Mouse (Mus musculus) lung, embryonic 16.5 days (tissue): ENCODE measurements around the gene Cerk. TPM values are rescaled to one million over a fixed set of nuclear protein-coding genes. Genes with fewer than 3 reads are reported as not detected.
A peak's percentile ranks its signal among the peaks of the same experiment; 100 is the strongest.

ENCODE experiments used
- ATAC-seq: fragments of 200-750 bp; cut with Nextera tagmentation; 2 replicates; pipeline ENCODE4 v1.8.0; 2017; ENCODE audit warnings: low read depth, mild to moderate bottlenecking, moderate library complexity
- H3K27ac ChIP-seq: fragments of 300-500 bp; sonication (generic); 2 replicates; pipeline ENCODE4 v1.5.1; 2014; ENCODE audit warnings: mild to moderate bottlenecking, control low read depth, low read length
- H3K27me3 ChIP-seq: fragments of 300-500 bp; sonication (generic); 2 replicates; pipeline ENCODE4 v1.6.1; 2014; ENCODE audit warnings: low read depth, low read length, mixed read lengths; ENCODE audit not compliant: control insufficient read depth, insufficient read depth
- H3K36me3 ChIP-seq: fragments of 300-500 bp; sonication (generic); 2 replicates; pipeline ENCODE4 v1.6.1; 2014; ENCODE audit warnings: low read length; ENCODE audit not compliant: control insufficient read depth, insufficient read depth
- H3K4me1 ChIP-seq: fragments of 300-500 bp; sonication (generic); replicated peaks from 2 replicates; pipeline ENCODE4 v1.6.1; 2014; ENCODE audit warnings: low read length, mixed read lengths; ENCODE audit not compliant: control insufficient read depth, insufficient read depth
- H3K4me2 ChIP-seq: fragments of 300-500 bp; sonication (generic); 2 replicates; pipeline ENCODE4 v1.6.1; 2014; ENCODE audit warnings: low read depth, low read length, control low read depth
- H3K4me3 ChIP-seq: fragments of 300-500 bp; sonication (generic); 2 replicates; pipeline ENCODE4 v1.5.1; 2014; ENCODE audit warnings: mild to moderate bottlenecking, low read length, control low read depth
- H3K9ac ChIP-seq: fragments of 300-500 bp; sonication (generic); 2 replicates; pipeline ENCODE4 v1.6.1; 2014; ENCODE audit warnings: low read length, control low read depth
- H3K9me3 ChIP-seq: fragments of 300-500 bp; sonication (generic); 2 replicates; pipeline ENCODE4 v1.6.1; 2016; ENCODE audit warnings: low read length; ENCODE audit not compliant: control insufficient read depth
- WGBS: fragments of 180-500 bp; shearing (Covaris S2); extraction: QIAGEN DNeasy Blood & Tissue Kit; methylation state at CpG from one replicate; pipeline ENCODE4 v1.1.7; 2014; 5-methylcytosine and 5-hydroxymethylcytosine counted together
- polyA plus RNA-seq: library from polyadenylated mRNA; unstranded; fragments of >200 nt; fragmentation: Nextera tagmentation; extraction: Ambion mirVana; gene quantifications from 2 replicates; pipeline ENCODE4 v1.2.1, GENCODE M21; 2015

Gene Cerk
- polyA plus RNA-seq, 1 experiment from 2014 or later: 26.4 TPM

GRCm38 (mm10) chr15:86122261-86122949, 63.5 kb downstream of the Cerk start:
- H3K27ac ChIP-seq: no peak overlapping the region
- H3K27me3 ChIP-seq: no peaks in the 10 kb centered on the region
- H3K4me3 ChIP-seq: no peak overlapping the region
- peaks cover 7% of the 10 kb centered on the region for H3K36me3 ChIP-seq
- H3K9ac ChIP-seq: no peak overlapping the region
- no peaks in the 10 kb centered on the region for H3K9me3 ChIP-seq
- 84% methylated on average over 9 of the region's 9 CpGs for WGBS
- H3K4me1 ChIP-seq: no peaks in the 10 kb centered on the region
- ATAC-seq: 0 out of 2 replicates have a peak, but pooled peaks have one; percentile 18
- H3K4me2 ChIP-seq: no peak overlapping the region

GRCm38 (mm10) chr15:86119186-86119585, 66.8 kb downstream of the Cerk start:
- H3K36me3 ChIP-seq: peaks cover 4% of the 10 kb centered on the region; the same call in 1 of the 2 replicates
- no peak overlapping the region for H3K27ac ChIP-seq

GRCm38 (mm10) chr15:86117115-86118100, 68.5 kb downstream of the Cerk start:
- no peaks in the 10 kb centered on the region for H3K9me3 ChIP-seq
- H3K27me3 ChIP-seq: no peaks in the 10 kb centered on the region
- H3K36me3 ChIP-seq: peaks cover 1% of the 10 kb centered on the region; the same call in 1 of the 2 replicates
- H3K4me2 ChIP-seq: no peak overlapping the region
- H3K4me1 ChIP-seq: peaks cover 8% of the 10 kb centered on the region
- H3K4me3 ChIP-seq: no peak overlapping the region
- no peak overlapping the region for H3K27ac ChIP-seq
- WGBS: 55% methylated on average over 15 of the region's 15 CpGs
- no peak overlapping the region for H3K9ac ChIP-seq
- no peak for ATAC-seq

More at GRCm38 (mm10) chr15:86119186-86119585, 66.8 kb downstream of the Cerk start:
- Histone ChIP-seq H3K9me3 (no peaks in the 10 kb centered on the region), H3K4me2 (no peak overlapping the region), H3K4me3 (no peak overlapping the region), H3K9ac (no peak overlapping the region), H3K27me3 (no peaks in the 10 kb centered on the region), H3K4me1 (no peaks in the 10 kb centered on the region)
- no peak for ATAC-seq
- WGBS: 77% methylated on average over 7 of the region's 7 CpGs

- H3K4me1 ChIP-seq: peaks cover 8% of the 10 kb centered on the region
- H3K9me3 ChIP-seq: no peaks in the 10 kb centered on the region
- no peak overlapping the region for H3K4me3 ChIP-seq
- no peak overlapping the region for H3K9ac ChIP-seq
- no peak overlapping the region for H3K4me2 ChIP-seq
- 68% methylated on average over 5 of the region's 5 CpGs for WGBS
- no peaks in the 10 kb centered on the region for H3K27me3 ChIP-seq
- no peaks in the 10 kb centered on the region for H3K36me3 ChIP-seq
- ATAC-seq: no peak
- H3K27ac ChIP-seq: no peak overlapping the region
Observed at GRCm38 (mm10) chr15:86116421-86116820, 69.5 kb downstream of the Cerk start.

GRCm38 (mm10) chr15:86113342-86113710, 72.6 kb downstream of the Cerk start:
- no peak overlapping the region for H3K4me3 ChIP-seq
- no peaks in the 10 kb centered on the region for H3K36me3 ChIP-seq
- peaks cover 8% of the 10 kb centered on the region for H3K4me1 ChIP-seq
- WGBS: 17% methylated on average over 9 of the region's 9 CpGs
- no peak overlapping the region for H3K4me2 ChIP-seq
- H3K27ac ChIP-seq: no peak overlapping the region
- no peaks in the 10 kb centered on the region for H3K9me3 ChIP-seq
- no peak overlapping the region for H3K9ac ChIP-seq
- ATAC-seq: peak; percentile 57
- H3K27me3 ChIP-seq: no peaks in the 10 kb centered on the region

- peaks cover 8% of the 10 kb centered on the region for H3K4me1 ChIP-seq
- 0 out of 2 replicates have a peak overlapping the region, but pooled peaks have one; percentile 7 for H3K4me2 ChIP-seq
- ATAC-seq: peak; percentile 36; the same call in 1 of the 2 replicates
- no peak overlapping the region for H3K9ac ChIP-seq
- no peak overlapping the region for H3K4me3 ChIP-seq
- no peak overlapping the region for H3K27ac ChIP-seq
- no peaks in the 10 kb centered on the region for H3K9me3 ChIP-seq
- 27% methylated on average over 10 of the region's 10 CpGs for WGBS
- H3K36me3 ChIP-seq: no peaks in the 10 kb centered on the region
- H3K27me3 ChIP-seq: no peaks in the 10 kb centered on the region
Observed at GRCm38 (mm10) chr15:86112707-86113341, 73.1 kb downstream of the Cerk start.

- Histone ChIP-seq H3K9me3 (no peaks in the 10 kb centered on the region), H3K36me3 (no peaks in the 10 kb centered on the region), H3K27ac (no peak overlapping the region), H3K27me3 (no peaks in the 10 kb centered on the region), H3K4me2 (no peak overlapping the region), H3K4me1 (peaks cover 8% of the 10 kb centered on the region), H3K4me3 (no peak overlapping the region), H3K9ac (no peak overlapping the region)
- no peak for ATAC-seq
- 80% methylated on average over 10 of the region's 10 CpGs for WGBS
Observed at GRCm38 (mm10) chr15:86110361-86111103, 75.4 kb downstream of the Cerk start.

- Histone ChIP-seq H3K9ac (no peak overlapping the region), H3K4me1 (peaks cover 8% of the 10 kb centered on the region), H3K27ac (no peak overlapping the region), H3K9me3 (no peaks in the 10 kb centered on the region), H3K36me3 (no peaks in the 10 kb centered on the region), H3K4me3 (no peak overlapping the region), H3K4me2 (no peak overlapping the region), H3K27me3 (no peaks in the 10 kb centered on the region)
- 68% methylated on average over 8 of the region's 8 CpGs for WGBS
- ATAC-seq: no peak
Observed at GRCm38 (mm10) chr15:86109650-86110211, 76.2 kb downstream of the Cerk start.
